Mouse (Mus musculus): Measurements from ENCODE around the gene Smc6. TPM values are rescaled to one million over a fixed set of nuclear protein-coding genes. Genes with fewer than 3 reads are reported as not detected.

The Smc6 gene
- polyA plus RNA-seq (2016; fragmentation: Nextera tagmentation; extraction: Ambion mirVana) = 157 and 167 TPM in 2 replicates

DNA sequence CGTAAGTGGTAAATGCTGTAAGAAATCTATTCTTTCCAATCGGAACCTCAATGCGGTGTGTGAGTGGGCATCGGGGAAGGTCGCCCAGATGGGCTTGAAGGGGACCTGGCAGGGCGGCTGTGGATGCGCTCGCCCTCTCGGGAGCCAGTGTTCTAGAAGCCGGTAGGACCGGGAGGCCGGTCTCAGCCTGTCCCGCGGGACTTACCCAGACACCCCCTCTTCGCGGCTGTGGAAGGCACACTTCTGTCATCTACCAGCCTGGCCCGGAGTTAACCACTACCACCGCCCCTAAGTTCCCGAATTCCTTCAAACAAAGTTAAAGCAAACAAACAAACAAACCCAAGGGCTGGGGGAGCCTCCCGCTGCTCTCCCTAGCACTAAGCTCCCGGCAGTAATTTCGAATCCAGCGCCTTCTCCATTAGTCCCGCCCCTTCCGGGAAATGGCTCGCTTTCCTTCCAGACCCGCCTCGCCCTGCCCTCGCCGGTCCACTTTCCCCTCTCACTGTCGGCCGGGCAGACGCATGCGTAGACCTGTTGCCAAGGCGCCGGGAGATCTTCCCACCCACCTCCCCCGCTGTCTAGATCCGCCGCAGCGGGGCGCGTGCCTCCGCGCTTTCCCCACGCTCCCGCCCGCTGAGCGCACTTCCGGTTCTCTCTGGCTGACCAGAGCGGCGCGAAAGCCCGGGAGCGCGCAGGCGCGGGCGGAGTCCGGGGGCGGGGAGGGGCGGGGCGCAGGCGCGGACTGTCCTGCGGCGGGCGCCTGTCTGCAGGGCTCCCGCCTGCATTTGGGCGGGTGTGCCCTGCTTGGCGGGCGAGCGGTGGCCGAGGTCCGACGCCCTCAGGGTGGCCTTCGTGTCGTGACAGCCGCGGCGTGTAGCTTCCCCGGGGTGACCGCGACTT, at the start of gene Smc6, which contains the start of gene Gen1:
Gene Smc6 (plus strand): TSS at position 505 of the 900 bp plus-strand sequence.
Gene Gen1 (minus strand): TSS at position 420 of the 900 bp plus-strand sequence.
- H3K9me3 ChIP-seq = no peaks in the 10 kb centered on the region
- peak within 1 kb of the TSS; percentile 91 for H3K4me3 ChIP-seq (replicated peaks)
- H3K27ac ChIP-seq = peak within 1 kb of the TSS; percentile 95
- H3K36me3 ChIP-seq (replicated peaks) = no peaks in the 10 kb centered on the region
- H3K9ac ChIP-seq = peak within 1 kb of the TSS; percentile 95
- peaks cover 35% of the 10 kb centered on the region for H3K4me1 ChIP-seq
- ATAC-seq (ENCODE audit: low FRiP score) = peak; percentile 98
- no peaks in the 10 kb centered on the region for H3K27me3 ChIP-seq
- H3K4me2 ChIP-seq = peak within 1 kb of the TSS; percentile 77
- under 1% methylated on average over 79 of the region's 83 CpGs for WGBS

DNA sequence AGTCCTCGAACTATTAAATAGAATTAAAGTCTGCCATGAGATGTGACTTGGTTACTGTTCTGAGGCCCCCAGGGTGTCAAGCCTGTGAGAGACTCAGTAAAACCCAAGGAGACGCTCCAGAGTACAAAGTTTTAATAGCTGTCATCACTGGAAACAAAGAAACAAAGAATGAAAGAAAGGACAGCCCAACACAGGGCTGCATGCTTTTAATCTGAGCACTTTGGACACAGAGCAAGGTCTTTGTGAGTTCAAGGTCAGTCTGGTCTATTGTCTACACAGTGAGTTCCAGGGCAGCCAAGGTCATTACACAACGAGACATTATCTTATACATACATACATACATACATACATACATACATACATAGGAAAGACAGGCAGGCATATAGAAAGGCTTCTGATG, 49.2 kb upstream of the Smc6 start:
- ATAC-seq (ENCODE audit: low FRiP score) = no peak
- Histone ChIP-seq H3K9me3 (no peaks in the 10 kb centered on the region), H3K4me3 (replicated peaks) (no peak overlapping the region), H3K4me1 (peaks cover 3% of the 10 kb centered on the region), H3K36me3 (replicated peaks) (no peaks in the 10 kb centered on the region), H3K9ac (no peak overlapping the region), H3K4me2 (no peak overlapping the region), H3K27ac (no peak overlapping the region), H3K27me3 (no peaks in the 10 kb centered on the region)
- WGBS = 56% methylated on average over 3 of the region's 3 CpGs

GRCm38 (mm10) chr12:11217726-11218250, 47.9 kb upstream of the Smc6 start:
- H3K4me3 ChIP-seq (replicated peaks) = no peak overlapping the region
- H3K27ac ChIP-seq = no peak overlapping the region
- H3K27me3 ChIP-seq = no peaks in the 10 kb centered on the region
- no peak overlapping the region for H3K4me2 ChIP-seq
- peaks cover 9% of the 10 kb centered on the region for H3K4me1 ChIP-seq
- ATAC-seq (ENCODE audit: low FRiP score) = no peak
- H3K9me3 ChIP-seq = no peaks in the 10 kb centered on the region
- 83% methylated on average over 7 of the region's 7 CpGs for WGBS
- H3K9ac ChIP-seq = no peak overlapping the region
- no peaks in the 10 kb centered on the region for H3K36me3 ChIP-seq (replicated peaks)

- Histone ChIP-seq H3K4me3 (replicated peaks) (no peak overlapping the region), H3K4me2 (no peak overlapping the region), H3K9me3 (no peaks in the 10 kb centered on the region), H3K36me3 (replicated peaks) (no peaks in the 10 kb centered on the region), H3K27ac (peak overlapping the region; percentile 36; the same call in 1 of the 2 replicates), H3K9ac (no peak overlapping the region), H3K4me1 (peaks cover 15% of the 10 kb centered on the region), H3K27me3 (no peaks in the 10 kb centered on the region)
- 41% methylated on average over 20 of the region's 20 CpGs for WGBS
- ATAC-seq (ENCODE audit: low FRiP score) = peak; percentile 64
These were observed 44.0 kb upstream of the Smc6 start for GRCm38 (mm10) chr12:11221524-11222330.

DNA sequence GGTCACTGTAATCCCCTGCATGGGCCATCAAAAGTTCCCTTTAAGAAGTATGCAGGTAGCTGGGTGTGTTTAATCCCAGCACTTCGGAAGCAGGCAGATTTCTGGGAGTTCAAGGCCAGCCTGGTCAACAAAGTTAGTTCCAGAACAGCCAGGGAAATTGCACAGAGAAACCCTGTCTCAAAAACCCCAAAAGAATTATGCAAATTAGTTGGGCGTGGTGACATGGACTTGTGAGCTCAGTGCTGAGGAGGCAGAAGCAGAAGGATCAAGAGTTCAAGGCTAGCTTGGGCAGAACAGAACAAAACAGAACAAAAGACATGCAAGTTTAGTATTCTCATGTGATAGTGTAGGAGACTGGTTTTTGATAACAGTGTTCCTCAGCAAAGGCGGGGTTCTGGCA, 43.1 kb upstream of the Smc6 start:
- Histone ChIP-seq H3K4me3 (replicated peaks) (no peak overlapping the region), H3K9ac (no peak overlapping the region), H3K27me3 (no peaks in the 10 kb centered on the region), H3K4me1 (peaks cover 15% of the 10 kb centered on the region), H3K36me3 (replicated peaks) (no peaks in the 10 kb centered on the region), H3K4me2 (no peak overlapping the region), H3K27ac (no peak overlapping the region), H3K9me3 (no peaks in the 10 kb centered on the region)
- WGBS = 73% methylated on average over 3 of the region's 3 CpGs
- no peak for ATAC-seq (ENCODE audit: low FRiP score)

DNA sequence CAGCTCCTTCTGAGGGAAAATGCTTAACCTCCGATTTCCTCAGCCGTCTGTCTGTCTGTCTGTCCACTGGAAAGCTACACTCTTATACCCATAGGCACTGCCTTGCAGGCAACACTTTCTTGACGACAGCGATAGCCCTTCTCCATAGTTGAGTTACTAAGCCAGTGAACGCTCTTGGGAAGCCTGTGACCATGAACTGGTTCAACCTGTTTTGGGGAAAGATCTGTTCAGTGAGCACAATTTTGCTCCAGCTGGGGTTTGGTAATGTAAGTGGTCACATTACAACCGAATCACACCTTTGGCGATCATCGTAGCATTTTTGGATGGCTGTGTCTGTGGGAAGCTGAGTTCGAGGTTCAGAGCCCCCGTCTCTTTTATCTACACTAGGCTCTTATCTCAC, 42.6 kb upstream of the Smc6 start:
- Histone ChIP-seq H3K27me3 (no peaks in the 10 kb centered on the region), H3K4me3 (replicated peaks) (no peak overlapping the region), H3K9ac (no peak overlapping the region), H3K9me3 (no peaks in the 10 kb centered on the region), H3K27ac (no peak overlapping the region), H3K4me1 (peaks cover 15% of the 10 kb centered on the region), H3K36me3 (replicated peaks) (no peaks in the 10 kb centered on the region), H3K4me2 (no peak overlapping the region)
- no peak for ATAC-seq (ENCODE audit: low FRiP score)
- 94% methylated on average over 10 of the region's 10 CpGs for WGBS

DNA sequence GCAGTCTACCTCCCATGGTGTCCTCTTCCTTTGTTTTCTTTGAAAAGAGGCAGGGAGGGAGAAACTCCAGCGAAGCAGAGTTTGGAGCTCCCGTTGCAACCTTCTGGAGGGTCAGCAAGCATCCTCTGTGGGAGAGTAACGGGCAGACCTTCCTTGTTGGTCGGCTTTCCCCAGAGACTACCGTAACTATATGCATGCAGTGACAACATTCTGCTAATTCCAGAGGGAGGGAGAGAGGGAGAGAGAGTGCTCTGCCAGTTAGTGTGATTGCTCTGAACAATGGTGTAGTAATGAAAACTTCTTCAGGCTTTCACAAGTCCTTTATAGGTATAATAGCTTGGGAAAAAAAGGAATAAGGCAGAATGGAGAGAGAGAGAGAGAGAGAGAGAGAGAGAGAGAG, 41.0 kb upstream of the Smc6 start:
- Histone ChIP-seq H3K4me3 (replicated peaks) (no peak overlapping the region), H3K27ac (no peak overlapping the region), H3K9ac (no peak overlapping the region), H3K9me3 (no peaks in the 10 kb centered on the region), H3K36me3 (replicated peaks) (no peaks in the 10 kb centered on the region), H3K27me3 (no peaks in the 10 kb centered on the region), H3K4me1 (peaks cover 15% of the 10 kb centered on the region), H3K4me2 (no peak overlapping the region)
- no peak for ATAC-seq (ENCODE audit: low FRiP score)
- WGBS = 6% methylated on average over 5 of the region's 5 CpGs

GRCm38 (mm10) chr12:11226123-11226522, 39.6 kb upstream of the Smc6 start:
- WGBS = 25% methylated on average over 1 of the region's 1 CpGs
- Histone ChIP-seq H3K4me2 (no peak overlapping the region), H3K4me1 (peaks cover 15% of the 10 kb centered on the region), H3K27ac (no peak overlapping the region), H3K9ac (no peak overlapping the region), H3K27me3 (no peaks in the 10 kb centered on the region), H3K9me3 (no peaks in the 10 kb centered on the region), H3K4me3 (replicated peaks) (no peak overlapping the region), H3K36me3 (replicated peaks) (no peaks in the 10 kb centered on the region)
- ATAC-seq (ENCODE audit: low FRiP score) = no peak

DNA sequence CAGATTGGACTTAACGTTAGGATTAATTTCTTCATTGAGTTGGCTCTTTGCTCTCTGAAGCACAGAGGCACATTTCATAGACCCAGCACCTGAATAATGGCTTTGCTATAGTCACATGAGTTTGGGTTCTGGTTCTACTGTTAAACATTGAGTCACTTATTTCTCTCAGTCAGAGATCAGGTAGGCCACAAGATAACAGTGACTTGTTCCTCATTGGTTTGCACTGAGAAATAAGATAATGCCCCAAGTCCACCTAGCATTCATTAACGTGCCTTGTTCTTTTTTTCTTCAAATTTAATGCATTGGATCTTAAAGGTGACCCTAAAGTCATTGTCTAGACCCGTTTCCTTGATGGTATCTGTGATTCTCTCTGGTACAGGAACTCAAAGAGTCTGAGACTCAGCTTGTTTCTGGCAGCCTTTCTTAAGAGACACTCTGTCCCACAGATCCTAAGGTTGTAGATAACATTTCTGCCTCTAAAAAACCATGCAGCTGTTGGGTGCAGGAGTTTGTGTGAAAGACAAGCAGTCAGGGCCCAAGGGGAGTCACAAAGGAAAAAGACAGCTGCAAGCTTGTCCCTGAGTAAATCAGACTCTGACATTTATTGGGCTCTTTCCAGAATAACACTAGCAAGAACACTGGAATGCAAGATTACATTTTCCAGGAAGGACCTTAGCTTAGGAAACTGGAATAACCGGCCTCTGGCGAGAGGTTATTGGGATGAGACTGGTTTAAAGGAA, 39.0 kb upstream of the Smc6 start:
- peaks cover 9% of the 10 kb centered on the region for H3K4me1 ChIP-seq
- no peaks in the 10 kb centered on the region for H3K9me3 ChIP-seq
- H3K9ac ChIP-seq = no peak overlapping the region
- 88% methylated on average over 5 of the region's 5 CpGs for WGBS
- H3K36me3 ChIP-seq (replicated peaks) = no peaks in the 10 kb centered on the region
- no peak overlapping the region for H3K4me3 ChIP-seq (replicated peaks)
- no peak overlapping the region for H3K4me2 ChIP-seq
- no peak overlapping the region for H3K27ac ChIP-seq
- no peak for ATAC-seq (ENCODE audit: low FRiP score)
- no peaks in the 10 kb centered on the region for H3K27me3 ChIP-seq

GRCm38 (mm10) chr12:11230267-11230666, 35.4 kb upstream of the Smc6 start:
- no peak overlapping the region for H3K27ac ChIP-seq
- no peak overlapping the region for H3K4me3 ChIP-seq (replicated peaks)
- H3K36me3 ChIP-seq (replicated peaks) = no peaks in the 10 kb centered on the region
- no peaks in the 10 kb centered on the region for H3K27me3 ChIP-seq
- 77% methylated on average over 2 of the region's 2 CpGs for WGBS
- H3K4me2 ChIP-seq = no peak overlapping the region
- no peaks in the 10 kb centered on the region for H3K4me1 ChIP-seq
- no peak overlapping the region for H3K9ac ChIP-seq
- H3K9me3 ChIP-seq = no peaks in the 10 kb centered on the region
- no peak for ATAC-seq (ENCODE audit: low FRiP score)

GRCm38 (mm10) chr12:11235996-11236395, 29.7 kb upstream of the Smc6 start:
- H3K4me2 ChIP-seq = no peak overlapping the region
- 86% methylated on average over 2 of the region's 2 CpGs for WGBS
- ATAC-seq (ENCODE audit: low FRiP score) = no peak
- H3K4me1 ChIP-seq = no peaks in the 10 kb centered on the region
- peaks cover 2% of the 10 kb centered on the region; the same call in 1 of the 2 replicates for H3K36me3 ChIP-seq (replicated peaks)
- no peak overlapping the region for H3K4me3 ChIP-seq (replicated peaks)
- H3K9me3 ChIP-seq = no peaks in the 10 kb centered on the region
- no peak overlapping the region for H3K9ac ChIP-seq
- no peaks in the 10 kb centered on the region for H3K27me3 ChIP-seq
- no peak overlapping the region for H3K27ac ChIP-seq

GRCm38 (mm10) chr12:11247460-11247859, 18.2 kb upstream of the Smc6 start:
- H3K27ac ChIP-seq = no peak overlapping the region
- no peaks in the 10 kb centered on the region for H3K9me3 ChIP-seq

More at GRCm38 (mm10) chr12:11247460-11247859, 18.2 kb upstream of the Smc6 start:
- ATAC-seq (ENCODE audit: low FRiP score) = no peak
- 96% methylated on average over 1 of the region's 1 CpGs for WGBS
- no peaks in the 10 kb centered on the region for H3K4me1 ChIP-seq
- no peaks in the 10 kb centered on the region for H3K27me3 ChIP-seq
- no peak overlapping the region for H3K4me2 ChIP-seq
- H3K9ac ChIP-seq = no peak overlapping the region
- H3K4me3 ChIP-seq (replicated peaks) = no peak overlapping the region
- H3K36me3 ChIP-seq (replicated peaks) = peaks cover 40% of the 10 kb centered on the region

Data from forebrain, embryonic 12.5 days (tissue).